ENCODE assay signal across 34 mouse cellular contexts in genomic region chr1:83535461-83535860, GRCm38 (mm10).
A peak's percentile ranks its signal among the peaks of the same experiment; 100 is the strongest.
DNase-seq lines count a peak whose midpoint lies in the region; ATAC-seq lines count a peak whose summit lies in the region.
"Had no signal": no experiment of that assay in that cellular context is flagged by ENCODE, and none has a peak within 500 bp of the region (broad histone marks: within the 10 kb centered on the region; RNA-seq: fewer than 3 reads in every experiment).

No protein-coding gene starts in this region.

- intact Hi-C loops in left cerebral cortex, postnatal 36 days (cut with DNase I): no loop called here

- no peaks in the 10 kb centered on the region for H3K4me1 ChIP-seq in neural tube, embryonic 15.5 days
- no peaks in the 10 kb centered on the region for H3K4me1 ChIP-seq in hindbrain, embryonic 12.5 days
- H3K4me1 ChIP-seq: embryonic facial prominence, embryonic 12.5 days; heart, embryonic 13.5 days; kidney, embryonic 15.5 days; limb, embryonic 10.5 days; limb, embryonic 15.5 days; liver, embryonic 13.5 days; megakaryocyte, embryonic 14.5 days; midbrain, embryonic 12.5 days; neural tube, embryonic 12.5 days had no signal

- H3K9ac ChIP-seq in neural tube, embryonic 15.5 days (replicated peaks): no peak overlapping the region
- no peak overlapping the region for H3K9ac ChIP-seq in hindbrain, embryonic 12.5 days
- H3K9ac ChIP-seq: embryonic facial prominence, embryonic 12.5 days; heart, embryonic 13.5 days; kidney, embryonic 15.5 days; limb, embryonic 15.5 days; liver, embryonic 13.5 days; midbrain, embryonic 12.5 days; neural tube, embryonic 12.5 days had no signal

- no peak for DNase-seq in cerebellum, postnatal 4 days (ENCODE audit: low spot score in 2 of 2)
- DNase-seq in cerebellum, adult 11-12 months: peak; percentile 60
- DNase-seq in cerebellum, adult 9-11 months: peak; percentile 63
- no peak for DNase-seq in left cerebral cortex, postnatal 36 days (ENCODE audit: low spot score in 2 of 2)
- DNase-seq: adrenal gland, adult 2 months; embryo, embryonic 11 days; heart, adult 2 months; heart, postnatal 10 days; kidney, adult 18-20 months; kidney, postnatal 25 days; liver, embryonic 13.5 days; lung, adult 18-20 months; lung, postnatal 4 days; retina, postnatal 1 day; right cerebral cortex, postnatal 14 days; spleen, adult 18-20 months; thymus, postnatal 14 days had no signal

- H3K9me3 ChIP-seq in neural tube, embryonic 15.5 days (replicated peaks): no peaks in the 10 kb centered on the region
- no peaks in the 10 kb centered on the region for H3K9me3 ChIP-seq in hindbrain, embryonic 12.5 days (replicated peaks)
- H3K9me3 ChIP-seq: embryonic facial prominence, embryonic 12.5 days; kidney, embryonic 15.5 days; limb, embryonic 10.5 days; limb, embryonic 15.5 days; liver, embryonic 13.5 days; midbrain, embryonic 12.5 days had no signal

- no peaks in the 10 kb centered on the region for H3K36me3 ChIP-seq in neural tube, embryonic 15.5 days
- no peaks in the 10 kb centered on the region for H3K36me3 ChIP-seq in hindbrain, embryonic 12.5 days
- H3K36me3 ChIP-seq: embryonic facial prominence, embryonic 12.5 days; heart, embryonic 13.5 days; kidney, embryonic 15.5 days; limb, embryonic 10.5 days; limb, embryonic 15.5 days; liver, embryonic 13.5 days; midbrain, embryonic 12.5 days; neural tube, embryonic 12.5 days had no signal

- H3K4me2 ChIP-seq in neural tube, embryonic 15.5 days: no peak overlapping the region
- no peak overlapping the region for H3K4me2 ChIP-seq in hindbrain, embryonic 12.5 days (replicated peaks)
- H3K4me2 ChIP-seq: embryonic facial prominence, embryonic 12.5 days; heart, embryonic 13.5 days; kidney, embryonic 15.5 days; limb, embryonic 15.5 days; liver, embryonic 13.5 days; midbrain, embryonic 12.5 days; neural tube, embryonic 12.5 days had no signal

- no peaks in the 10 kb centered on the region for H3K27me3 ChIP-seq in neural tube, embryonic 15.5 days (replicated peaks)
- no peaks in the 10 kb centered on the region for H3K27me3 ChIP-seq in hindbrain, embryonic 12.5 days
- H3K27me3 ChIP-seq: embryonic facial prominence, embryonic 12.5 days; heart, embryonic 13.5 days; kidney, embryonic 15.5 days; limb, embryonic 15.5 days; liver, embryonic 13.5 days; megakaryocyte, embryonic 14.5 days; midbrain, embryonic 12.5 days; neural tube, embryonic 12.5 days had no signal

- H3K27ac ChIP-seq in neural tube, embryonic 15.5 days (replicated peaks): no peak overlapping the region
- no peak overlapping the region for H3K27ac ChIP-seq in hindbrain, embryonic 12.5 days
- H3K27ac ChIP-seq: embryonic facial prominence, embryonic 12.5 days; heart, adult 2 months; heart, embryonic 13.5 days; kidney, embryonic 15.5 days; left cerebral cortex, adult 2 months; limb, embryonic 10.5 days; limb, embryonic 15.5 days; liver, embryonic 13.5 days; midbrain, embryonic 12.5 days; neural tube, embryonic 12.5 days had no signal

- no peak overlapping the region for H3K4me3 ChIP-seq in neural tube, embryonic 15.5 days (replicated peaks)
- H3K4me3 ChIP-seq in hindbrain, embryonic 12.5 days: no peak overlapping the region
- H3K4me3 ChIP-seq: embryonic facial prominence, embryonic 12.5 days; heart, adult 2 months; heart, embryonic 13.5 days; kidney, embryonic 15.5 days; left cerebral cortex, adult 2 months; limb, embryonic 10.5 days; limb, embryonic 15.5 days; liver, embryonic 13.5 days; megakaryocyte, embryonic 14.5 days; midbrain, embryonic 12.5 days; myocyte; neural tube, embryonic 12.5 days had no signal

- 0 out of 2 replicates have a peak, but pooled peaks have one; percentile 26 for ATAC-seq in cerebellum, adult (ENCODE audit: insufficient number of reproducible peaks, low FRiP score, low TSS enrichment)
- no peak for ATAC-seq in neural tube, embryonic 15.5 days (ENCODE audit: low FRiP score)
- ATAC-seq in hindbrain, embryonic 12.5 days (ENCODE audit: low FRiP score): no peak
- ATAC-seq: activated CD4-positive, CD25-positive, alpha-beta regulatory T cell, adult 4 months; forebrain, embryonic 16.5 days; hindbrain, embryonic 16.5 days; lung, postnatal 0 days had no signal

Comparison
In these comparisons a context has a peak if more than half of its experiments do, and no peak if none do; other contexts are left out.
1. DNase-seq: peak in cerebellum, adult 11-12 months (single experiment) and cerebellum, adult 9-11 months (single experiment); none in cerebellum, postnatal 4 days (0 of 2) and left cerebral cortex, postnatal 36 days (0 of 2).